Mouse (Mus musculus) small intestine, adult 2 months (tissue): Measurements from ENCODE around the gene Vsnl1.

Experiments
- CTCF ChIP-seq: fragments of 200-500 bp; IDR thresholded peaks from 2 replicates; pipeline ENCODE4 v1.5.1; 2012; ENCODE audit warnings: low read depth, mild to moderate bottlenecking, control low read depth, inconsistent platforms, low read length, moderate library complexity, mixed read lengths; ENCODE audit not compliant: insufficient replicate concordance, insufficient read length; ENCODE audit errors: extremely low read depth
- POLR2A ChIP-seq: fragments of 200-500 bp; IDR thresholded peaks from 2 replicates; pipeline ENCODE4 v1.6.1; 2012; ENCODE audit warnings: low read depth, mild to moderate bottlenecking, control low read depth, inconsistent platforms, low read length, moderate library complexity

DNA sequence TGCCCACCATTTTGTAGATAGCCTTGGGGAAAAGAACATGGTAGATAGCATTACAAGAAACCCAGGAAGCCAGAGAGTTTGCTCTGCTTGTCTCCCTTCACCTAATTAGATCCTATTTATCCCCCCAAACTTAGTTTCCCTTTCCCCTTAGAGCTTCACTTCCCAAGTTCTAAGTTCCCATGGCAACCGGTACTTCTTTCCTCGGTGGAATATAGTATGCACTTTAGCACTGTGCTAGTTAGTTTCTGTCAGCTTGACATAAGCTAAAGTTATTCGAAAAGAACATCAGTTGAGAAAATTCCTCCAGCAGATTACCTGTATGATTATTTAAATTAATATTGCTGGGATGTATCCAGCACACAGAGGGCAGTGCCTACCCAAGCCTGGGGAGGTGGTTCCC, 109.9 kb downstream of the Vsnl1 start:
- TF ChIP-seq POLR2A (no peak), CTCF (no peak)
